ENCODE assay signal across 24 mouse cellular contexts in the genomic region with DNA sequence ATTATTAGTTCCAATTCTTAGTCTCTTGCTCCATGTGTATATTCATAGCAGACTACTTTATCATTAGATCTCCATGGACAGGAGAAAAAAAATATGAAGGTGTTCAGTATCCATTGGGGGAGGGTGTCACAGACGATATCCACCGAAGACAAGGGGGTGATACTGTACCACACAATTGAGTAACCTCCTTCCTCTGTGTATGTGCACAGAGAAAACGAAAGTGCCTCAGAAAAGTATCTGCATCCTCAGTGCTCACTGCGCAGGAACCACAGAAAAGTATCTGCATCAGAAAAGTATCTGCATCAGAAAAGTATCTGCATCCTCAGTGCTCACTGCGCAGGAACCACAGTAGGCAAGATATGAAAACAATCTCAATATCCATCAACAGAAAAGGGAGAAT. TPM values are rescaled to one million over a fixed set of nuclear protein-coding genes. Genes with fewer than 3 reads are reported as not detected.
DNase-seq lines count a peak whose midpoint lies in the region; ATAC-seq and TF ChIP-seq lines count a peak whose summit lies in the region.
"Had no signal": no experiment of that assay in that cellular context is flagged by ENCODE, and none has a peak within 500 bp of the region (broad histone marks: within the 10 kb centered on the region; RNA-seq: fewer than 3 reads in every experiment).

No protein-coding gene starts in this region.

- 89% methylated on average over 5 of the region's 5 CpGs for WGBS in limb, embryonic 10.5 days
- WGBS in heart, embryonic 11.5 days (ENCODE audit: insufficient replicate concordance) = 84% methylated on average over 5 of the region's 5 CpGs
- WGBS in lung, adult 2 months = 77% methylated on average over 5 of the region's 5 CpGs

- no peaks in the 10 kb centered on the region for H3K36me3 ChIP-seq in limb, embryonic 10.5 days
- H3K36me3 ChIP-seq in heart, embryonic 11.5 days (ENCODE audit: control insufficient read depth, insufficient read depth, low read length) = no peaks in the 10 kb centered on the region
- H3K36me3 ChIP-seq: embryonic facial prominence, embryonic 15.5 days; forebrain, embryonic 10.5 days; hindbrain, embryonic 12.5 days had no signal

- H3K9me3 ChIP-seq in limb, embryonic 10.5 days (replicated peaks) = no peaks in the 10 kb centered on the region
- no peaks in the 10 kb centered on the region for H3K9me3 ChIP-seq in heart, embryonic 11.5 days (replicated peaks; ENCODE audit: control insufficient read depth, low read length)
- H3K9me3 ChIP-seq: embryonic facial prominence, embryonic 15.5 days; forebrain, embryonic 10.5 days; hindbrain, embryonic 12.5 days had no signal

- no peak overlapping the region for H3K4me2 ChIP-seq in heart, embryonic 11.5 days
- H3K4me2 ChIP-seq: embryonic facial prominence, embryonic 15.5 days; hindbrain, embryonic 12.5 days had no signal

- no peak overlapping the region for H3K27ac ChIP-seq in limb, embryonic 10.5 days
- no peak overlapping the region for H3K27ac ChIP-seq in heart, embryonic 11.5 days (ENCODE audit: low read depth, low read length)
- H3K27ac ChIP-seq: embryonic facial prominence, embryonic 15.5 days; forebrain, embryonic 10.5 days; gastrocnemius, adult 2 months; hindbrain, embryonic 12.5 days had no signal

- ATAC-seq in CD4-positive, CD25-positive, alpha-beta regulatory T cell, adult 4 months = peak; percentile 91
- peak; percentile 96 for ATAC-seq in granulocyte monocyte progenitor cell, adult 5-6 weeks (replicated peaks; ENCODE audit: poor library complexity, severe bottlenecking)
- peak; percentile 85 for ATAC-seq in megakaryocyte progenitor cell, adult 5-6 weeks (replicated peaks; ENCODE audit: poor library complexity)
- ATAC-seq in heart, embryonic 11.5 days (replicated peaks; ENCODE audit: insufficient number of reproducible peaks, low FRiP score, low TSS enrichment) = no peak
- ATAC-seq: forebrain, embryonic 14.5 days; hindbrain, embryonic 16.5 days had no signal

- TF ChIP-seq POLR2A in lung, adult 2 months (IDR thresholded peaks at IDR 0.05; ENCODE audit: borderline replicate concordance, extremely low read depth, low read depth, low read length) = no peak

- H3K9ac ChIP-seq in heart, embryonic 11.5 days (ENCODE audit: low read depth, low read length) = no peak overlapping the region
- H3K9ac ChIP-seq: embryonic facial prominence, embryonic 15.5 days; hindbrain, embryonic 12.5 days had no signal

- DNase-seq in 416B (ENCODE audit: low read depth) = peak; percentile 79
- DNase-seq in limb, embryonic 10.5 days (ENCODE audit: low spot score) = no peak
- no peak for DNase-seq in liver
- no peak for DNase-seq in lung, adult 2 months
- DNase-seq: adrenal gland, adult 2 months; adrenal gland, postnatal 25 days; cerebellum, adult 18-20 months; cerebellum, adult 9-11 months; embryo, embryonic 11 days; gastrocnemius, adult 2 months; gastrocnemius, postnatal 25 days; heart, adult 11 months; heart, postnatal 10 days; heart, postnatal 4 days had no signal

- no peaks in the 10 kb centered on the region for H3K4me1 ChIP-seq in limb, embryonic 10.5 days
- H3K4me1 ChIP-seq in heart, embryonic 11.5 days (ENCODE audit: control insufficient read depth, insufficient read depth, low read length) = no peaks in the 10 kb centered on the region
- peaks cover 8% of the 10 kb centered on the region for H3K4me1 ChIP-seq in lung, adult 2 months (ENCODE audit: control insufficient read depth, insufficient read depth, low read length)
- H3K4me1 ChIP-seq: embryonic facial prominence, embryonic 15.5 days; forebrain, embryonic 10.5 days; hindbrain, embryonic 12.5 days had no signal

- no peak overlapping the region for H3K4me3 ChIP-seq in limb, embryonic 10.5 days
- H3K4me3 ChIP-seq in heart, embryonic 11.5 days (ENCODE audit: low read depth, low read length) = no peak overlapping the region
- no peak overlapping the region for H3K4me3 ChIP-seq in lung, adult 2 months (replicated peaks; ENCODE audit: extremely low read depth, low read depth, low read length)
- H3K4me3 ChIP-seq: embryonic facial prominence, embryonic 15.5 days; erythroblast, embryonic 14.5 days; forebrain, embryonic 10.5 days; gastrocnemius, adult 2 months; hindbrain, embryonic 12.5 days had no signal

- H3K27me3 ChIP-seq in limb, embryonic 10.5 days (ENCODE audit: low read depth, poor library complexity, severe bottlenecking) = no peaks in the 10 kb centered on the region
- H3K27me3 ChIP-seq in heart, embryonic 11.5 days (ENCODE audit: control insufficient read depth, insufficient read depth, low read length) = no peaks in the 10 kb centered on the region
- H3K27me3 ChIP-seq: embryonic facial prominence, embryonic 15.5 days; hindbrain, embryonic 12.5 days had no signal

- TF ChIP-seq CTCF in lung, adult 2 months (IDR thresholded peaks at IDR 0.05; ENCODE audit: insufficient read depth, low read length) = no peak

RNA-seq across cellular contexts. Expression of gene Ncoa1, which starts 32.0 kb away (rescaled TPM):
- 10 to 100 TPM; 12.5 to 14.6 TPM for polyA plus RNA-seq in CD4-positive, CD25-positive, alpha-beta regulatory T cell, adult 4 months (2017; shearing (Covaris generic))
- total RNA-seq in granulocyte monocyte progenitor cell, adult 5-6 weeks (2014; fragmentation: Nextera tagmentation) = 14.5 and 15.6 TPM in 2 replicates
- 10.1 and 16.9 TPM in 2 replicates for total RNA-seq in granulocyte monocyte progenitor cell, adult 5-6 weeks (2017)
- total RNA-seq in megakaryocyte progenitor cell, adult 5-6 weeks (2015) = 27.6 and 28.0 TPM in 2 replicates
- 6.7 and 11.0 TPM in 2 replicates for total RNA-seq in megakaryocyte progenitor cell, adult 5-6 weeks (2017)
- 1.3 and 3.3 TPM in 2 replicates for polyA plus RNA-seq in limb, embryonic 10.5 days (2016; fragmentation: Nextera tagmentation; extraction: Ambion mirVana)
- polyA plus RNA-seq in heart, embryonic 11.5 days (2014; fragmentation: Nextera tagmentation; extraction: Ambion mirVana) = 9.9 and 10.4 TPM in 2 replicates
- polyA plus RNA-seq in lung, adult 2 months (2012; rRNA removed) = 27.8 and 29.2 TPM in 2 replicates
